Mouse (Mus musculus) neutrophil, adult 5-6 weeks (primary cell): ENCODE measurements around the gene Tex2. TPM values are rescaled to one million over a fixed set of nuclear protein-coding genes. Genes with fewer than 3 reads are reported as not detected.

ENCODE experiments used
- ATAC-seq: fragments of 151-379, 151-347 bp; 2 replicates; pipeline ENCODE4 v1.8.0; 2017; ENCODE audit warnings: mild to moderate bottlenecking, moderate TSS enrichment; ENCODE audit not compliant: insufficient number of reproducible peaks, poor library complexity, low FRiP score, severe bottlenecking; ENCODE audit errors: extremely low read depth
- total RNA-seq: library from RNA; stranded (forward); fragments of 200-1000 nt; gene quantifications from 2 replicates; pipeline ENCODE4 v1.2.3, GENCODE M21; 2017

Tex2 gene
- total RNA-seq, 1 experiment from 2014 or later, result 15.9 TPM

DNA sequence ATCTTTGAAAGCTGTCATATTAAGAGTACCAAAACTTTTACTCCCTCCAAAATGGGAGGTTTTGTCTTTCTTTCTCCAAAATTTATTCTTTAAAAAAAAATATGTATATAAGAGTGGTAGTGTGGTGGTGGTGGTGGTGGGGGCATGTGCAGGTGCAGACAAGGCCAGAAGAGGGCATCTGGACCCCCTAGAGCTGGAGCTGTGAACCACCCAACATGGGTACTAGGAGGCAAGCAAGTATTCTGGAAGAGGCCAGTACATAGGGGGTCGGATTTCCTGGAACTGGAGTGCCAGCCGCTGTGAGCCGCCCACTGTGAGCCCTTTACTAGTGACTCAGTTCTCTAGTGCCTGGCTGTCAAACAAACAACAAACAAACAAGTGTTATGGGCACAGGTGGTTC, 90.7 kb downstream of the Tex2 start:
- ATAC-seq, result no peak

- ATAC-seq, result no peak
Observed at GRCm38 (mm10) chr11:106521612-106522011, 91.6 kb downstream of the Tex2 start.

DNA sequence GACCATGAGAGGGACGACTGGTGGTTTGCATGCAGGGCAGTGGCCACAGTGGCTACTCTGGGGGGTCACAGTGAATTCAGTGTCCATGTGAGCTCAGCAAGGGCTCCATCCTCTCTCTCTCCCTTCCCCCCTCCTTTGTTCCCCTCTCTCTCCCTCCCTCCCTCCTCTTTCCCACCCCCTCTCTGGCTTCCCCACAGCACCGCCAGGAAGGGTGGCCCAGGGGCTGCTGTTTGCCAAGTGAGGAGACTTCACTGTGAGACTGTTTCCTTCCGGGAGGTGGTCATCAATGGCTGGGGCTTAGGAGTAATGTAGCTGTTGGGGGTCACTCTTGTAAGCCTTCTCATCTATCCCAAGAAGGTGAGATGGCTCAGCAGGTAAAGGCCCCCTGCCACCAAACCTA, 92.8 kb downstream of the Tex2 start:
- no peak for ATAC-seq

GRCm38 (mm10) chr11:106519519-106519918, 93.7 kb downstream of the Tex2 start:
- no peak for ATAC-seq

DNA sequence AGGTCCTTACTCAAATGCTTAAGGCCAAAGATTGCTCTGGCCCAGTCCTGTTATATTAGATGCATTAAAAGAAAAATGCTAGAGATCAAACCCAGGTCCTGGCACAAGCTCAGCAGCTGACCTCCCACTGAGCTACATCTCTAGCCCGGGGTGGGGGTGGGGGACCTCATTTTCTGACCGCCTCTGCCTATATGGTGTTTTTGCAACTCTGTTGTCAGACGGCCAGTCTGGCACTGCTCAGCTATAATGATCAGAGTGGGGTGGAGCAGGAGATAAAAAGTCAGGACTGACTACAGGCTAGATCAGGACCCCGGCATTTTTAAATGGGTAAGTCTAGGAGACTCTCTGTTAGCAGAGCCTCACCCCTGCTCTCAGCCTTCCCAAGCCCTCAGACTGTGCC, 94.8 kb downstream of the Tex2 start:
- no peak for ATAC-seq

- no peak for ATAC-seq
Observed at GRCm38 (mm10) chr11:106515079-106515745, 98.0 kb downstream of the Tex2 start.

GRCm38 (mm10) chr11:106514446-106514845, 98.8 kb downstream of the Tex2 start:
- ATAC-seq, result no peak

GRCm38 (mm10) chr11:106513166-106513565, 100.1 kb downstream of the Tex2 start:
- peak; percentile 39; the same call in 1 of the 2 replicates for ATAC-seq

- no peak for ATAC-seq
Observed at GRCm38 (mm10) chr11:106512006-106512390, 101.2 kb downstream of the Tex2 start.

DNA sequence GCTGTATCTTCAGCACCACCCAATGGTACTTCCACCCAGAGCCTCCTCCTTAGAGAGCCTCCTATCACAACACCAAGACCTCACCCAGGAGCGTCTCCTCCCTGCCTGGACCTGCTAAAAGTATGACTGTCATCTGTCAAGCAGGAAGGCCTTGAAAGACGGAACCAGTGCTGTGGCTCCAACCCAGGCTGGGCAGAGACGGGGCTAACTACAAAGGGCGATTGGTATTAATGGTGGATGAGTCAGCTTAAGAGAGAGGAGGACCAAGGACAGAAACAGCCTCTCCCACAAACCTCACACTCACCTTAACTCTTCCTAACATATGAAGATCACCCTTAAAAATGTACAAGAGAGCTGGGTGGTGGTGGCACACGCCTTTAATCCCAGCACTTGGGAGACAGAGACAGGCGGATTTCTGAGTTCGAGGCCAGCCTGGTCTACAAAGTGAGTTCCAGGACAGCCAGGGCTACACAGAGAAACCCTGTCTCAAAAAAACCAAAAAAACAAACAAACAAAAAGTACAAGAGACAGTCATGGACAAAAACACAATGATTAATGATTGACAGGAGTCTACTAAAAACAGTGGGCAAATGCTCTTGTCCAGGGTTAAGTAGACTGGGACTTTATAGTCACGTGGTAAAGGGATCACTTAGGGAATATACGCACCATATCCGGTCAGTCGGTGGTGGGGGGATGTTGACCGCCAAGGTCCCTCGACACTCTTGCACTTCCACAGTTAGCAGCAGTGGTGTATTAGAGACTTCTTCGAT, 101.8 kb downstream of the Tex2 start:
- ATAC-seq, result no peak

DNA sequence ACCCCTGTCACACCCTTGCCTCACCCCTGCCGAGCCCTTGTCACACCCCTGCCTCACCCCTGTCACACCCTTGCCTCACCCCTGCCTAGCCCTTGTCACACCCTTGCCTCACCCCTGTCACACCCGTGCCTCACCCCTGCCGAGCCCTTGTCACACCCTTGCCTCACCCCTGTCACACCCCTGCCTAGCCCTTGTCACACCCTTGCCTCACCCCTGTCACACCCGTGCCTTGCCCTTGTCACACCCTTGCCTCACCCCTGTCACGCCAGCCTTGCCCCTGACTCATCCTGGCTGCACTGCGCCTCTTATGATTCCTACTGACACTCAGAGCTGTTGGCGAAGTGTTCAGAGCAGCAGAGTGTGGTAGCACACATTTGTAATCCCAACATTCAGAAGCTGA, 105.6 kb downstream of the Tex2 start:
- ATAC-seq, result no peak

GRCm38 (mm10) chr11:106506211-106506610, 107.0 kb downstream of the Tex2 start:
- no peak for ATAC-seq

DNA sequence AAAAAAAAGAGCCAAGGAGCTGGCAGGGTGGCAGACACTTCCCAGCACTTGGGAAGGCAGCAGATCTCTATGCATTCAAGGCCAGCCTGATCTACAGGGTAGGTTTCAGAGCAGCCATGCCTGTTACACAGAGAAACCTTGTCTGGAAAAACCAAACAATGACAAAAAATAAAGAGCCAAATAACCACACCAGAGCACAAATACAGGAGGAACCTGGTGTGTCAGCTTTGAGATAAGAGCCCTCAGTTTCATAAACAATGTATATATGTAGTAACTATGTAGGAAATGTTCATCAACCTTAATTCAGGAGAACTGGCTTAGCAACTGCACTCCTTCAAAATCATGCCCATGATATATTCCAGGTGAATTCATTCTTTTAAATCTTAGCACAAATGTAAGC, 109.1 kb downstream of the Tex2 start:
- no peak for ATAC-seq

GRCm38 (mm10) chr11:106503425-106503717, 109.9 kb downstream of the Tex2 start:
- ATAC-seq, result no peak

GRCm38 (mm10) chr11:106502631-106503424, 110.4 kb downstream of the Tex2 start:
- ATAC-seq, result no peak

DNA sequence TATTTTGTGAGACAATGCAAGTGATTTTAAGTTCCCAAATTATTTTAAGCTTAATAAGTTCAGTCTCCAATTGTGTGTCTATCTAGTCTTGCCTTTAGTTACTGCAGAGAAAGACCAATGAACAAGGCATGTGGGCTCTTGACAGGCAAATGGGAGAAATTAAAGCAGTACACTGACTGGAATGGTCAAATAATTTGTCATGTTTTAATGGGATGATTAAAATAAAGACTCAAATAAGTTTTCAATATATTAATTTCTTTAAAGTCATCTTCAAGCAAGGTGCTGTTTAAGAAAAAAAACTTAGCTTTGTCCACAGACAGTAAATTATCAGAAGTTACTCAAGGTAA, 111.1 kb downstream of the Tex2 start:
- ATAC-seq, result no peak

- ATAC-seq, result no peak
Observed at GRCm38 (mm10) chr11:106501308-106502158, 111.7 kb downstream of the Tex2 start.

DNA sequence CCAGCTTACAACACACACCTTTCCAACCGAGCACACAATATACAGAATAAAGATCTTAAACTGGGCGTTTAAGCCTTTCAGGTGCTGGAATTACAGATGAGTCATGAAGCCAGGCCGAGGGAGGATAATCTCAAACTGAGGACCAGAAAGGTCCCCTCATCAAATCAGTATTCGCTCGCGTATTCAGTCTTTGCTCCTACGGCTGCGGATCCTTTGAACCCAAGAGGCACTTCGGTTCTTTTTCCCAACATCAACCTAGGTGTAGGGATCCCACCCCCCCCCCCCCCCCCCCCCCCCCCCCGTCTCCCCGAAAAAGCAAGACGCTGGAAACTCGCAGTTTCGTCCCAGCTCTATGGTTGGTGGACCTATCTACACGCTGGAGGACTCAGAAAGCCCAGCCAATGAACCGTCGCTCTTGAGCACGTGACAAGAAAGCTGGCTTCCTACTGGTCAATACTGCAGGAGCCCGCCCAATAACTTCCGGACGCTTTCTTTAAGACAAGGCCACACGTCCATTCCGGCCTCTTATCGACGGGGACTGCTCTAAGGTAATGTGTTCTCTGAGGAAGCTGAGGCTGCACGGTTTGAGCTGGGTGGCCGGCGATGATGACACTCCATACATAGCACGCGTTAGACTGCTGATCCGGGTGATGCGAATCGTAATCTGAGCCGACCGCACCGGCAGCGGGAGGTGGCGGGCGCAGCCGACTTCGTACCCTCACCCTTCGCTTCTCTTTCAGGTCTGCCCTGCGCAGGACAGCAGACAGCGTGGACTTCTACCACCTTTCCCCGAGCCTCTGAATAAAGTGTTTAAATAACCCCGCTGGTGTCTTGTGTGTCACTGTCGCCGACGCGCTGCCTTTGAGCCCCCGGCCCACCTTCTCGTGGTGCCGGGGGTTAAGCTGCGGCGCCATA, 112.6 kb downstream of the Tex2 start:
- ATAC-seq, result peak; percentile 98
